Mouse (Mus musculus): ENCODE measurements around the gene Ednrb. TPM values are rescaled to one million over a fixed set of nuclear protein-coding genes. Genes with fewer than 3 reads are reported as not detected.

The Ednrb gene
- 35.2 and 35.6 TPM in 2 replicates for polyA plus RNA-seq (2016; fragmentation: Nextera tagmentation; extraction: Ambion mirVana)

GRCm38 (mm10) chr14:103844011-103844549, at the start of gene Ednrb:
Gene Ednrb (minus strand): TSS chr14:103844402.
- H3K27ac ChIP-seq = no peak within 1 kb of the TSS
- ATAC-seq (ENCODE audit: insufficient number of reproducible peaks, insufficient read depth, low FRiP score, low TSS enrichment) = no peak
- H3K4me3 ChIP-seq = peak within 1 kb of the TSS; percentile 40
- H3K4me2 ChIP-seq (replicated peaks) = peak within 1 kb of the TSS; percentile 70
- WGBS = under 1% methylated on average over 24 of the region's 24 CpGs
- H3K4me1 ChIP-seq = 0 out of 2 replicates have a peak, but pooled peaks cover 2% of the 10 kb centered on the region
- H3K36me3 ChIP-seq = no peaks in the 10 kb centered on the region
- H3K9ac ChIP-seq = peak within 1 kb of the TSS; percentile 39; the same call in 1 of the 2 replicates
- H3K9me3 ChIP-seq = no peaks in the 10 kb centered on the region
- H3K27me3 ChIP-seq = peaks cover 21% of the 10 kb centered on the region

GRCm38 (mm10) chr14:103892411-103892938, 48.3 kb upstream of the Ednrb start:
- no peak overlapping the region for H3K4me3 ChIP-seq
- H3K36me3 ChIP-seq = no peaks in the 10 kb centered on the region
- no peak for ATAC-seq (ENCODE audit: insufficient number of reproducible peaks, insufficient read depth, low FRiP score, low TSS enrichment)
- no peaks in the 10 kb centered on the region for H3K4me1 ChIP-seq
- H3K27me3 ChIP-seq = no peaks in the 10 kb centered on the region
- H3K27ac ChIP-seq = no peak overlapping the region
- no peak overlapping the region for H3K4me2 ChIP-seq (replicated peaks)
- no peaks in the 10 kb centered on the region for H3K9me3 ChIP-seq
- H3K9ac ChIP-seq = no peak overlapping the region
- WGBS = 70% methylated on average over 8 of the region's 8 CpGs

DNA sequence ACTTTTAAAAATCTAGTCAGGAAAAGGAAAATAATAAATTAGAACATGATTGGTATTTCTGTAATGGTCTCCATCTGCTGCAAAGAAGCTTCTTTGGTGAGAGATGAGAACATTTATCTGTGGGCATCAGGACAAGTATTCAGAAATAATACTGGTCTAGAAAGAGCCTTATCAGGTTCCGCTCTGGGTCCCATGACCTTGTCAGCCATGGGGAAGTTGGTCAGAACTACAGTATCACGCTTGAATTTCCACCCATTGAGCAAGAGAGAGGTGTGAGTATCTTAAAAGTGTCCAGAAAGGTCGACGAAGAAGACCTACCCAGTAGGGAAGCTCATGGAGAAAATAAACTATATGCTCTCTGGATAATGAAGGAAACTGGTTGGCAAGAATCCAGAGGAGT, 46.6 kb upstream of the Ednrb start:
- Histone ChIP-seq H3K9ac (no peak overlapping the region), H3K27me3 (no peaks in the 10 kb centered on the region), H3K36me3 (no peaks in the 10 kb centered on the region), H3K4me3 (no peak overlapping the region), H3K27ac (no peak overlapping the region), H3K4me1 (no peaks in the 10 kb centered on the region), H3K9me3 (no peaks in the 10 kb centered on the region), H3K4me2 (replicated peaks) (no peak overlapping the region)
- 83% methylated on average over 4 of the region's 4 CpGs for WGBS
- no peak for ATAC-seq (ENCODE audit: insufficient number of reproducible peaks, insufficient read depth, low FRiP score, low TSS enrichment)

DNA sequence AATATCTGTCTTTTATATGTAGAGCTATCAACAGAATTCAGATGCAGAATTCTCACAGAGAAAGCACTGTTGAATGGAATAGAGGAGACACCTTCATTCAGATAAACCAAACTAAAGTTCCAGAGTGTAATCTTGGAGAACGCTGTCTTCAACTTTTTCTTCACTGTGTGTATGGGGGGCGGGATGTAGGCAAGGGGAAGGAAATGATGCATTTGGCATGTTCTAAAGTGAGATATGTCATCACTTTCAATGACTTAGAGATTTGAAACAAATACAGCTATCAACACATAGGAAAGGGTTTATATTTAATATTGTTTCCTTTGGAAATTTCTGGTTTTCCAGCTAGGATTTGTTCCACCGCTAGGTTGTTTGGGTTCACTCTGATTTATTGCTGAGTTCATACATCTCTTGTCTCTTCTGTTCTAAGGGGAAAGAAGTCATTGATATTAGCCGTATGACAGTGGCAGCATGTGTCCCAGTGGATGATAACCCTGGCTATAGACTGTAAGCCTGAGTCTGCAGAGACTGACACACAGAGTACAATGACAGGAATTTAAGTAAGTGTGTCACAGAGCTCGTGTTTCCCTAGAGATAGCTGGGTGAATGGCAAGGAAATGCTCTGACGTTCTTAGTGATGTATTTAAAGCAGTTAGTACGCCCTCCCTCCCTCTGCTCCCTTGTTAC, 40.8 kb upstream of the Ednrb start:
- no peak overlapping the region for H3K9ac ChIP-seq
- H3K27me3 ChIP-seq = no peaks in the 10 kb centered on the region
- H3K9me3 ChIP-seq = no peaks in the 10 kb centered on the region
- H3K4me2 ChIP-seq (replicated peaks) = no peak overlapping the region
- H3K4me3 ChIP-seq = no peak overlapping the region
- H3K36me3 ChIP-seq = no peaks in the 10 kb centered on the region
- H3K27ac ChIP-seq = no peak overlapping the region
- 75% methylated on average over 7 of the region's 7 CpGs for WGBS
- no peak for ATAC-seq (ENCODE audit: insufficient number of reproducible peaks, insufficient read depth, low FRiP score, low TSS enrichment)
- no peaks in the 10 kb centered on the region for H3K4me1 ChIP-seq

- ATAC-seq (ENCODE audit: insufficient number of reproducible peaks, insufficient read depth, low FRiP score, low TSS enrichment) = no peak
- Histone ChIP-seq H3K27me3 (no peaks in the 10 kb centered on the region), H3K4me2 (replicated peaks) (no peak overlapping the region), H3K9me3 (no peaks in the 10 kb centered on the region), H3K27ac (no peak overlapping the region), H3K4me3 (no peak overlapping the region), H3K36me3 (no peaks in the 10 kb centered on the region), H3K4me1 (no peaks in the 10 kb centered on the region), H3K9ac (no peak overlapping the region)
- WGBS = 85% methylated on average over 3 of the region's 3 CpGs
Observed at GRCm38 (mm10) chr14:103882943-103883342, 38.7 kb upstream of the Ednrb start.

DNA sequence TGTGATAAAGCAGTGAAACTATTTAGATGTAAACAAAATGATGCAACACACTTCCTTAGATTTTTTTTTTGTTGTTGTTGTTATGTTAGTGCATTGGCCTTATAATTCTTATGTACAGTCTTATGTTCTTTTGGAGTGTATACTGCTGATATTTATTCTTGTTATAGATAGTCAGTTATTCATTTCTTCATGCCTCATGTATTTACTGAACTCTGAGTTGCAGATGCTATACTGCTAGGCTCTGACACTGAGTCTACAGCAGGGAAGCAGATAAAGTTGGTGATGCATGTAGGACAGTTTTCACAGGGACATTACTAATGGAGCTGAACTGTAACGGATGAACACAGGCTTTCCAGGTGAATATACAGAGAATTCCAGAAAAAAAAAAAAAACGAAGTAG, 32.9 kb upstream of the Ednrb start:
- no peak overlapping the region for H3K4me2 ChIP-seq (replicated peaks)
- 89% methylated on average over 2 of the region's 2 CpGs for WGBS
- no peak overlapping the region for H3K4me3 ChIP-seq
- no peaks in the 10 kb centered on the region for H3K27me3 ChIP-seq
- no peak overlapping the region for H3K27ac ChIP-seq
- no peak for ATAC-seq (ENCODE audit: insufficient number of reproducible peaks, insufficient read depth, low FRiP score, low TSS enrichment)
- no peaks in the 10 kb centered on the region for H3K36me3 ChIP-seq
- H3K9ac ChIP-seq = no peak overlapping the region
- H3K4me1 ChIP-seq = no peaks in the 10 kb centered on the region
- H3K9me3 ChIP-seq = no peaks in the 10 kb centered on the region

DNA sequence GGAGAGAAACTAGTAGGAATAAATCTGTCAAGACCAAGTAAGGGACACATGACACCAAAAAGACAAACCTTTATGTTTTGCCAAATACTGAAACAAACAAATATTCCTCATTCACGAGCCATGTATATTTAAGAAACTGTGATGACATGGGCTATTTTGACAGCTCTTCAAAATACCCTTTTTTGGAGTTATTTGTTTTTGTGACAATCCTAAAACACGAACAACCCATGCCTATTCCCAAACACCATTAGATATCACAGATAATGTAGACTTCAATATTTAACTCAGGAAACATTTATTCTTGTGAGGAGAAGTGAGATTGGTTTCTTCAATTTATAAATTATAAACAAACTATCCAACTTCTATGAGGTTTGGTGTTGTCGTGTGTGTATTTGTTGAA, 32.4 kb upstream of the Ednrb start:
- no peak for ATAC-seq (ENCODE audit: insufficient number of reproducible peaks, insufficient read depth, low FRiP score, low TSS enrichment)
- H3K36me3 ChIP-seq = no peaks in the 10 kb centered on the region
- H3K4me2 ChIP-seq (replicated peaks) = no peak overlapping the region
- WGBS = 86% methylated on average over 3 of the region's 3 CpGs
- no peaks in the 10 kb centered on the region for H3K27me3 ChIP-seq
- no peak overlapping the region for H3K4me3 ChIP-seq
- no peaks in the 10 kb centered on the region for H3K4me1 ChIP-seq
- no peak overlapping the region for H3K9ac ChIP-seq
- no peaks in the 10 kb centered on the region for H3K9me3 ChIP-seq
- H3K27ac ChIP-seq = no peak overlapping the region

GRCm38 (mm10) chr14:103866636-103867035, 22.4 kb upstream of the Ednrb start:
- no peak overlapping the region for H3K27ac ChIP-seq
- H3K9ac ChIP-seq = no peak overlapping the region
- 90% methylated on average over 2 of the region's 2 CpGs for WGBS
- H3K4me2 ChIP-seq (replicated peaks) = no peak overlapping the region
- no peaks in the 10 kb centered on the region for H3K27me3 ChIP-seq
- no peak for ATAC-seq (ENCODE audit: insufficient number of reproducible peaks, insufficient read depth, low FRiP score, low TSS enrichment)
- no peaks in the 10 kb centered on the region for H3K36me3 ChIP-seq
- H3K4me3 ChIP-seq = no peak overlapping the region
- H3K9me3 ChIP-seq = no peaks in the 10 kb centered on the region
- H3K4me1 ChIP-seq = no peaks in the 10 kb centered on the region

DNA sequence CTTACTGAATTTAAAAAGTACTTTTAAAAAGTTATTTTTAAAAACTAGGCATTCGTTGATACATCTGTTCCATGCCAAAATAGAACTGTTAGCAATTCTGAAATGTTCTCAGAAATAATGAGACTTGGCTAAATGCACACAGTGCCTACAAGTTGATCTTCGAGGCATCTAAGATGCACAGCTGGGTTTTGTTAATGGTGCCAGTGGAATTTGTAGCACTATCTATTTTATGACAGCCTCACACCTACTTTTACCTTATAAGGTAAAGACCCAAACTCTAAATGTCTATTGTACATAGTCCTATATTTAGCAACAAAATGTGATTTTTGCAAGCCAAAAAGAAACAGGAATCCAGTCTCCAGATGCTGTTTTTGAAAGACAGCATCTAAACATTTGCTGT, 21.0 kb upstream of the Ednrb start:
- Histone ChIP-seq H3K36me3 (no peaks in the 10 kb centered on the region), H3K27me3 (no peaks in the 10 kb centered on the region), H3K4me2 (replicated peaks) (no peak overlapping the region), H3K4me3 (no peak overlapping the region), H3K9ac (no peak overlapping the region), H3K27ac (no peak overlapping the region), H3K4me1 (no peaks in the 10 kb centered on the region), H3K9me3 (no peaks in the 10 kb centered on the region)
- ATAC-seq (ENCODE audit: insufficient number of reproducible peaks, insufficient read depth, low FRiP score, low TSS enrichment) = no peak
- WGBS = 74% methylated on average over 2 of the region's 2 CpGs

DNA sequence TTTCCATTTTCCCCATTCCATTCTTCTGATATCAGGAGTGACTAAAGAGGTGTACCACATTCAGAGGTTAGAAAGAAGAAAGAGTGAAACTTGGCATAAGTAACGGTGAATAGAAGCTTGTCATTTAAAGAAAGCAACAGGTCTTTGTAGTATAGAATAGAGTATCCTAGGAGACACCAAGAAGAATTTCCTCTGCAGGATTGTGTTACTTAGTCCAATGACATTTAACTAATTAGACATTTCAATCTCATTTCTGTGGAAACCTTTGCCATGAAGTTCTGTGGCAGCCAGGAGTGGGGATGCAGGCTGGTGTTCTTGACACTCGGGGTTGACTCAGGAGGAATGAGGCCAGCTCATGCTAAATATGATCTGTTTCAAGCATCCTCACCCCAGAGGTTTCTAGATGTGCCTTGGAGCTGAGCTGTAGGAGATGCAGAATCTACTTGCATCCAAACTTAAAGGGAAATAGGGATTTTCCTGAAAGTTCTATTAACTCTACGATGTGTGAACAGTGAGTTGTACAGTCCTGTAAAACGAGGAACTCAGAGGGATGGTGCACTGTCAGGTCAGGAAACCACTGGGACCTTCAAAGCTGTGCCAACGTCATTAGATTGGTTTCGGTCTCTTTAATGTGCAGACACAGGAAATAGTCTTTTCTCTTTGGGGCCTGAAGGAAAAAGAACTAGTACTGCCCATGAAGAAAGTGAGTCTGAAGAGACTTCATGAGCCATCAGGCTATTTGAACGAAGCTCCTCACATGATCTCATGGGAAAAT, 6.1 kb upstream of the Ednrb start:
- Histone ChIP-seq H3K4me2 (replicated peaks) (no peak overlapping the region), H3K36me3 (no peaks in the 10 kb centered on the region), H3K4me3 (no peak overlapping the region), H3K9me3 (no peaks in the 10 kb centered on the region), H3K27ac (no peak overlapping the region), H3K27me3 (peaks cover 5% of the 10 kb centered on the region; the same call in 1 of the 2 replicates), H3K9ac (no peak overlapping the region), H3K4me1 (no peaks in the 10 kb centered on the region)
- 77% methylated on average over 7 of the region's 7 CpGs for WGBS
- no peak for ATAC-seq (ENCODE audit: insufficient number of reproducible peaks, insufficient read depth, low FRiP score, low TSS enrichment)

DNA sequence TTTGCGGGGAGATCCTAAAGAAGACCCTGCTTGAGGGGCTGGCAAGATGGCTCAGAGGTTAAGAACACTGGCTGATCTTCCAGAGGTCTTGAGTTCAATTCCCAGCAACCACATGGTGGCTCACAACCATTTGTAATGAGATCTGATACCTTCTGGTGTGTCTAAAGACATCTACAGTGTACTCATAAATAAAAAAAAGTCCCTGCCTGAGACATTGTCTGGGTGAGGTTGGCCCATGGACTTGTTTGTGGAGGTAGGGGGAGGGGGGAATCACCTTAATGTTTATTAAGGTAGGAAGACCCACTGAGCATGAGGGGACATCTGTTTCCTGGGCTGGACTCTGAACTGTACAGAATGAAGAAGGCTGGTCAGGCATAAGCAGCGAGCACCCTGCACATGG, 1.5 kb upstream of the Ednrb start:
- H3K9me3 ChIP-seq = no peaks in the 10 kb centered on the region
- H3K36me3 ChIP-seq = no peaks in the 10 kb centered on the region
- no peak overlapping the region for H3K4me2 ChIP-seq (replicated peaks)
- H3K4me3 ChIP-seq = no peak overlapping the region
- ATAC-seq (ENCODE audit: insufficient number of reproducible peaks, insufficient read depth, low FRiP score, low TSS enrichment) = no peak
- WGBS = 93% methylated on average over 2 of the region's 2 CpGs
- no peak overlapping the region for H3K27ac ChIP-seq
- H3K4me1 ChIP-seq = 0 out of 2 replicates have a peak, but pooled peaks cover 2% of the 10 kb centered on the region
- no peak overlapping the region for H3K9ac ChIP-seq
- peaks cover 21% of the 10 kb centered on the region for H3K27me3 ChIP-seq

DNA sequence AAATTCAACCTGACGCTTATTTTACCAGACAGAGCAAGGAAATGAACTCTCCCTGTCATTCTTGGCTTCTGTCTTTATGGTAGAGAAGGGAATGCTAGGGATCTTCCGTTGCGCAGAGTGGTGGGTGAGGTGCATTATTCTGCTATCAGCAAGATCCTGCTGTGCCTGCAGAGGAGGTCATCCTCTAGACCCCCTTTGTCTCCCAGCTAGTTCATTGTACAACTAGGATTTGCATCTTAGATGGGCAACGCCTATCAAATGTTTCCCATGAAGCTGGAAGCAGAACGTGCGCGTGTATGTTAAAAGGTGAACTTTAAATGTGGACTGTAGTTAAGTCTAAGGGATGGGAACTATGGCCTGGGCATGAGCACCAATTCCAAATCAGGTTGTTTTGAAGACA, 742 bp upstream of the Ednrb start:
- Histone ChIP-seq H3K4me1 (0 out of 2 replicates have a peak, but pooled peaks cover 2% of the 10 kb centered on the region), H3K27me3 (peaks cover 21% of the 10 kb centered on the region), H3K4me2 (replicated peaks) (0 out of 2 replicates have a peak overlapping the region, but pooled peaks have one; percentile 70), H3K9me3 (no peaks in the 10 kb centered on the region), H3K27ac (no peak overlapping the region), H3K9ac (no peak overlapping the region), H3K36me3 (no peaks in the 10 kb centered on the region), H3K4me3 (no peak overlapping the region)
- no peak for ATAC-seq (ENCODE audit: insufficient number of reproducible peaks, insufficient read depth, low FRiP score, low TSS enrichment)
- 65% methylated on average over 7 of the region's 7 CpGs for WGBS
